Mouse (Mus musculus) liver, embryonic 14.5 days (tissue): ENCODE results near the gene Gatm. TPM values are rescaled to one million over a fixed set of nuclear protein-coding genes. Genes with fewer than 3 reads are reported as not detected.
A peak's percentile ranks its signal among the peaks of the same experiment; 100 is the strongest.

Source experiments
- ATAC-seq: fragments of 200-750 bp; cut with Nextera tagmentation; 2 replicates; pipeline ENCODE4 v1.8.0; 2017; ENCODE audit warnings: moderate number of reproducible peaks, mild to moderate bottlenecking, moderate library complexity; ENCODE audit not compliant: insufficient read depth
- DNase-seq, 3 experiments: peaks; one replicate each; pipeline ENCODE4 v3.0.0-alpha.2; 2012 to 2013; ENCODE audit warnings: low read depth in 3 of 3, low spot score in 3 of 3
- H3K27ac ChIP-seq: fragments of 300-500 bp; sonication (generic); 2 replicates; pipeline ENCODE4 v1.5.1; 2014; ENCODE audit warnings: moderate library complexity, mild to moderate bottlenecking, control low read depth, inconsistent platforms
- H3K27me3 ChIP-seq: fragments of 300-500 bp; sonication (generic); 2 replicates; pipeline ENCODE4 v1.6.1; 2014; ENCODE audit warnings: mild to moderate bottlenecking, low read length, moderate library complexity; ENCODE audit not compliant: control insufficient read depth, insufficient read depth
- H3K36me3 ChIP-seq: fragments of 300-500 bp; sonication (generic); replicated peaks from 2 replicates; pipeline ENCODE4 v1.6.1; 2014; ENCODE audit warnings: low read depth; ENCODE audit not compliant: control insufficient read depth, insufficient read depth
- H3K4me1 ChIP-seq, 2 experiments: fragments of 200-500 bp in 1 of 2; fragments of 300-500 bp in 1 of 2; sonication (generic) in 1 of 2; replicated peaks; 2 replicates each; pipeline ENCODE4 v1.6.1; 2012 to 2014; ENCODE audit warnings: antibody characterized with exemption in 1 of 2, inconsistent platforms in 1 of 2, low read length in 1 of 2; ENCODE audit not compliant: control insufficient read depth in 2 of 2, insufficient read depth in 2 of 2
- H3K4me2 ChIP-seq: fragments of 300-500 bp; sonication (generic); 2 replicates; pipeline ENCODE4 v1.6.1; 2014; ENCODE audit warnings: low read depth, mild to moderate bottlenecking, control low read depth, moderate library complexity
- H3K4me3 ChIP-seq, 2 experiments: fragments of 200-500 bp in 1 of 2; fragments of 300-500 bp in 1 of 2; sonication (generic) in 1 of 2; 2 replicates each; pipeline ENCODE4 v1.5.1; 2012 to 2014; ENCODE audit warnings: low read depth in 2 of 2, low read length in 2 of 2, mild to moderate bottlenecking in 2 of 2, control low read depth in 1 of 2, inconsistent platforms in 1 of 2, moderate library complexity in 1 of 2; ENCODE audit not compliant: insufficient read depth in 1 of 2
- H3K9ac ChIP-seq: fragments of 300-500 bp; sonication (generic); replicated peaks from 2 replicates; pipeline ENCODE4 v1.6.1; 2014; ENCODE audit warnings: mild to moderate bottlenecking, control low read depth, moderate library complexity
- H3K9me3 ChIP-seq: fragments of 300-500 bp; sonication (generic); 2 replicates; pipeline ENCODE4 v1.6.1; 2016; ENCODE audit warnings: low read length, mixed read lengths; ENCODE audit not compliant: control insufficient read depth
- CTCF ChIP-seq: IDR thresholded peaks from 2 replicates; pipeline ENCODE4 v1.5.1; 2016; ENCODE audit warnings: antibody characterized with exemption, low read depth, control low read depth
- EP300 ChIP-seq: IDR thresholded peaks from 2 replicates; pipeline ENCODE4 v1.6.1; 2016; ENCODE audit warnings: antibody characterized with exemption, low read depth
- WGBS: fragments of 180-500 bp; shearing (Covaris S2); extraction: QIAGEN DNeasy Blood & Tissue Kit; methylation state at CpG from one replicate; pipeline ENCODE4 v1.1.7; 2014; ENCODE audit not compliant: insufficient replicate concordance; 5-methylcytosine and 5-hydroxymethylcytosine counted together
- microRNA counts: library from miRNA; unstranded; fragments of <30 nt; microRNA quantifications from one replicate; lab custom pipeline; 2016
- microRNA-seq: library from miRNA; unstranded; fragments of <30 nt; microRNA quantifications from one replicate; pipeline ENCODE4, GENCODE M21; 2016
- polyA plus RNA-seq, 2 experiments: library from polyadenylated mRNA; depleted of rRNA in 1 of 2; stranded (reverse) in 1 of 2; unstranded in 1 of 2; fragments of >200 nt; fragmentation: Nextera tagmentation in 1 of 2; extraction: Ambion mirVana in 1 of 2; gene quantifications; 2 replicates each; pipeline versions ENCODE4 v1.2.1 to v1.2.3; 2012 to 2014

Gatm gene
- polyA plus RNA-seq, 2 experiments, result 14.1 to 24.8 TPM

- Histone ChIP-seq H3K27me3 (no peaks in the 10 kb centered on the region), H3K4me1 (no peaks in the 10 kb centered on the region), H3K9me3 (no peaks in the 10 kb centered on the region), H3K9ac (no peak overlapping the region), H3K4me3 (no peak overlapping the region), H3K36me3 (no peaks in the 10 kb centered on the region), H3K27ac (no peak overlapping the region), H3K4me2 (no peak overlapping the region)
- ATAC-seq (no peak), DNase-seq (no peak)
- WGBS, result 51% methylated on average over 4 of the region's 4 CpGs
- TF ChIP-seq EP300 (no peak), CTCF (no peak)
Measured at GRCm38 (mm10) chr2:122571326-122571725, 39.8 kb downstream of the Gatm start.

GRCm38 (mm10) chr2:122570430-122570829 lies 40.7 kb downstream of the Gatm start:
- Histone ChIP-seq H3K9me3 (no peaks in the 10 kb centered on the region), H3K4me2 (no peak overlapping the region), H3K27me3 (no peaks in the 10 kb centered on the region), H3K36me3 (no peaks in the 10 kb centered on the region), H3K4me3 (no peak overlapping the region), H3K27ac (no peak overlapping the region), H3K4me1 (no peaks in the 10 kb centered on the region), H3K9ac (no peak overlapping the region)
- ATAC-seq (no peak), DNase-seq (no peak)
- no peak for TF ChIP-seq CTCF
- TF ChIP-seq EP300, result no peak
- 42% methylated on average over 4 of the region's 4 CpGs for WGBS

GRCm38 (mm10) chr2:122569439-122569838 lies 41.7 kb downstream of the Gatm start:
- no peaks in the 10 kb centered on the region for H3K36me3 ChIP-seq
- H3K27me3 ChIP-seq, result no peaks in the 10 kb centered on the region
- WGBS, result 4% methylated on average over 3 of the region's 3 CpGs
- no peak overlapping the region for H3K27ac ChIP-seq
- ATAC-seq, result no peak
- DNase-seq, result no peak
- no peak overlapping the region for H3K4me2 ChIP-seq
- TF ChIP-seq EP300 (no peak), CTCF (peak; percentile 53)
- no peaks in the 10 kb centered on the region for H3K9me3 ChIP-seq
- no peak overlapping the region for H3K9ac ChIP-seq
- H3K4me3 ChIP-seq, result no peak overlapping the region
- no peaks in the 10 kb centered on the region for H3K4me1 ChIP-seq

DNA sequence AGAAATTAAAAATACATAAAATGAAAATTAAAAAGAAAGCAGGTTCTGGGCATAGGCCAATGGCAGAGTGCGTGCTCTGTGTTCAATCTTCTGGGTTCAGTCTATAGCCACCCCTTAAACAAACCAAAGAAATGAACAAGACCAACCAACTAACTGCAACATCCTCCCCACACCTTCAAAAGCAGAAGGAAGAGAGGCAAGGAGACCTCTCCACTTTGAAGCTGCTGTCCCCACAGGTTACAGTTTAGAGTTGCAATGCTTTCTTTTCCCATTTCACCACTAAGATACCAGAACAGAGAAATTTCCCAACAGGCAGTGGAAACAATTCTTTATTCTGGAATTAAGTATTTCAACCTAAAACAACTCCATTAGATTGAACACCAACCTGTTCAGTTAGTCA lies 48.9 kb downstream of the Gatm start:
- WGBS, result 78% methylated on average over 1 of the region's 1 CpGs
- no peak overlapping the region for H3K27ac ChIP-seq
- TF ChIP-seq EP300, result no peak
- TF ChIP-seq CTCF, result no peak

GRCm38 (mm10) chr2:122561221-122561620 lies 49.9 kb downstream of the Gatm start:
- Histone ChIP-seq H3K36me3 (no peaks in the 10 kb centered on the region), H3K9ac (no peak overlapping the region), H3K4me2 (no peak overlapping the region), H3K27ac (no peak overlapping the region), H3K9me3 (no peaks in the 10 kb centered on the region), H3K4me3 (no peak overlapping the region), H3K27me3 (no peaks in the 10 kb centered on the region), H3K4me1 (no peaks in the 10 kb centered on the region)
- 67% methylated on average over 5 of the region's 5 CpGs for WGBS
- ATAC-seq (no peak), DNase-seq (peak in 1 of 3 experiments; percentile 23)
- no peak for TF ChIP-seq EP300
- no peak for TF ChIP-seq CTCF

More for the DNA sequence above, 48.9 kb downstream of the Gatm start:
- H3K36me3 ChIP-seq, result no peaks in the 10 kb centered on the region
- DNase-seq (no peak), ATAC-seq (no peak)
- no peaks in the 10 kb centered on the region for H3K27me3 ChIP-seq
- H3K4me3 ChIP-seq, result no peak overlapping the region
- no peaks in the 10 kb centered on the region for H3K9me3 ChIP-seq
- no peak overlapping the region for H3K4me2 ChIP-seq
- no peaks in the 10 kb centered on the region for H3K4me1 ChIP-seq
- H3K9ac ChIP-seq, result no peak overlapping the region

- H3K4me1 ChIP-seq, result no peaks in the 10 kb centered on the region
- H3K4me3 ChIP-seq, result no peak overlapping the region
- no peak overlapping the region for H3K9ac ChIP-seq
- H3K36me3 ChIP-seq, result no peaks in the 10 kb centered on the region
- H3K9me3 ChIP-seq, result no peaks in the 10 kb centered on the region
- ATAC-seq, result no peak
- WGBS, result 22% methylated on average over 2 of the region's 2 CpGs
- no peak for DNase-seq
- TF ChIP-seq EP300 (no peak), CTCF (peak; percentile 41; the same call in 1 of the 2 replicates)
- no peak overlapping the region for H3K27ac ChIP-seq
- no peak overlapping the region for H3K4me2 ChIP-seq
- H3K27me3 ChIP-seq, result no peaks in the 10 kb centered on the region
Measured at GRCm38 (mm10) chr2:122558317-122558716, 52.8 kb downstream of the Gatm start.

MicroRNAs within 50 kb of the gene (microRNA counts, 519-probe panel; counts per million panel counts)
- 69.9 counts per million for microRNA mmu-miR-147 (lab: Ali Mortazavi, UCI)

Small RNAs within 50 kb of the gene (microRNA-seq; reads per million reads assigned to microRNA genes)
- gene Mir147, result 11.8 reads per million, percentile 23 among the genes with 10 or more reads in this experiment

Other genes with a start within 250 kb of the Gatm start
- gene Shf, start 242.1 kb downstream of the Gatm start, polyA plus RNA-seq (2012; rRNA removed), result 4.4 and 7.1 TPM in 2 replicates
- gene Shf, start 242.1 kb downstream of the Gatm start, polyA plus RNA-seq (2014; fragmentation: Nextera tagmentation; extraction: Ambion mirVana), result 1.6 and 1.8 TPM in 2 replicates
- gene Slc28a2, start 184.8 kb downstream of the Gatm start, polyA plus RNA-seq (2012; rRNA removed), result 0.31 and 0.45 TPM in 2 replicates
- 0.77 and 0.86 TPM in 2 replicates for gene Slc28a2, start 184.8 kb downstream of the Gatm start, polyA plus RNA-seq (2014; fragmentation: Nextera tagmentation; extraction: Ambion mirVana)
- not detected in 2 replicates for gene Gm14085, start 126.4 kb downstream of the Gatm start, polyA plus RNA-seq (2012; rRNA removed)
- not detected in 2 replicates for gene Gm14085, start 126.4 kb downstream of the Gatm start, polyA plus RNA-seq (2014; fragmentation: Nextera tagmentation; extraction: Ambion mirVana)
- gene AA467197, start 25.7 kb upstream of the Gatm start, polyA plus RNA-seq (2012; rRNA removed), result 0.06 and 0.16 TPM in 2 replicates
- 0.30 and 0.37 TPM in 2 replicates for gene AA467197, start 25.7 kb upstream of the Gatm start, polyA plus RNA-seq (2014; fragmentation: Nextera tagmentation; extraction: Ambion mirVana)
- gene Slc30a4, start 91.4 kb upstream of the Gatm start, polyA plus RNA-seq (2012; rRNA removed), result 0.74 and 0.81 TPM in 2 replicates
- 1.0 and 1.5 TPM in 2 replicates for gene Slc30a4, start 91.4 kb upstream of the Gatm start, polyA plus RNA-seq (2014; fragmentation: Nextera tagmentation; extraction: Ambion mirVana)
- gene Bloc1s6, start 127.2 kb upstream of the Gatm start, polyA plus RNA-seq (2012; rRNA removed), result 7.8 and 10.1 TPM in 2 replicates
- 15.1 and 15.9 TPM in 2 replicates for gene Bloc1s6, start 127.2 kb upstream of the Gatm start, polyA plus RNA-seq (2014; fragmentation: Nextera tagmentation; extraction: Ambion mirVana)
- gene Sqor, start 153.9 kb upstream of the Gatm start, polyA plus RNA-seq (2012; rRNA removed), result 1.1 and 1.7 TPM in 2 replicates
- 3.9 and 4.0 TPM in 2 replicates for gene Sqor, start 153.9 kb upstream of the Gatm start, polyA plus RNA-seq (2014; fragmentation: Nextera tagmentation; extraction: Ambion mirVana)